Mouse (Mus musculus) adrenal gland, adult 18-20 months (tissue): ENCODE results near the gene Fut11. TPM values are rescaled to one million over a fixed set of nuclear protein-coding genes. Genes with fewer than 3 reads are reported as not detected.

ENCODE experiments used
- DNase-seq, 2 experiments: peaks; one replicate each; pipeline ENCODE4 v3.0.0; 2021 to 2022; ENCODE audit warnings: low spot score in 2 of 2
- total RNA-seq, 2 experiments: library from RNA; stranded (reverse); gene quantifications; 1 replicate in 1 of 2; 2 replicates in 1 of 2; pipeline ENCODE4 v1.2.3; 2021

Fut11 gene
- total RNA-seq, 2 experiments from 2014 or later = 12.2 to 16.8 TPM

DNA sequence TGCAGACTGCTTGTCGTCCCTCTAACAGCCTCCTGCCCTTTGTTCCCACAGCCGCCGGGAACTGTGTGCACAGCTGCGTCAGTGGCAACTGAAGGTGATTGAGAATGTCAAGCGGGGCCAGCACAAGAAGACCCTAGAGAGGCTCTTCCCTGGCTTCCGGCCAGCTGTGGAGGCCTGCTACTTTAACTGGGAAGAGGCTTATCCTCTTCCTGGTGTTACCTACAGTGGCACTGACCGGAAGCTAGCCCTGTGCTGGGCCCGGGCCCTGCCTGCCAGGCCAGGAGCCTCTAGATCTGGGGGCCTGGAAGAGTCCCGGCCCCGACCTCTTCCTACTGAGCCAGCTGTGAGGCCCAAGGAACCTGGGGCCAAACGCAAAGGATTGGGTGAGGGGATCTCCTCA, 19.1 kb downstream of the Fut11 start:
- DNase-seq = no peak

- no peak for DNase-seq
Measured at GRCm38 (mm10) chr14:20718443-20718842, 23.7 kb downstream of the Fut11 start.

GRCm38 (mm10) chr14:20719767-20720166, 25.0 kb downstream of the Fut11 start:
- DNase-seq = no peak

GRCm38 (mm10) chr14:20721371-20721770, 26.6 kb downstream of the Fut11 start:
- DNase-seq = no peak

DNA sequence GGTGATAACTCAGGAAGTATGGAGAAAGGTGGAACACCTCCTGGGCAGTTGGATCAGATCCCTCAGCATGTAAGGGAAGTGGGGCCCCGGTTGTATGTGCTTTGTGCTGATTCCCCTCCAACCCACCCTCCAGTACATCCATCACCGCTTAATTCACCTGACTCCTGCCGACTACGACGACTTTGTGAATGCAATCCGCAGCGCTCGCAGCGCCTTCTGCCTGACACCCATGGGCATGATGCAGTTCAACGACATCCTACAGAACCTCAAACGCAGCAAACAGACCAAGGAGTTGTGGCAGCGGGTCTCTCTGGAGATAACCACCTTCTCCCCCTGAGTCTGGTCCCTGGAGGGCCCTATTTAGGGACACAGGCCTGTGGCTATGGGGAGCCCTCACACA, 28.2 kb downstream of the Fut11 start:
- no peak for DNase-seq

DNA sequence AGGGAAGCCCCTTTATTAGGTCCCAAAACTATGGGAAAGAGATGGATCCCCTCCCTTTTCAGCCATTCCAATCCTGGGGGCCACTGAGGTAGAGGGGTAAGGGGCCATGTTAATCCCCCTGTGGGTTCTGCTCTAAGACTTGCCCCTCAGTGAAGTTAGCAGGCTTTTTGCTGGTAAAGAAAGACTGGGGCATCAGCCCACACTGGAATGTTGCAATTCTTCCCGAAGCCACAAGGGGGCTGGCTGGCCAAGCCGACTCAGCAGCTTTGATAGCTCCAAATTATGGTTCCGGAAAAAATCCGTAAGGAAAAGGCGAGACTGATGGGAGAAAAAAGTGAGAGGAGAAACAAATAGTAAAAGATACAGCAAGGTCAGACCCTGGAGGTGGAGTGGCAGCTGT, 29.3 kb downstream of the Fut11 start:
- DNase-seq = peak; percentile 61 to 71

DNA sequence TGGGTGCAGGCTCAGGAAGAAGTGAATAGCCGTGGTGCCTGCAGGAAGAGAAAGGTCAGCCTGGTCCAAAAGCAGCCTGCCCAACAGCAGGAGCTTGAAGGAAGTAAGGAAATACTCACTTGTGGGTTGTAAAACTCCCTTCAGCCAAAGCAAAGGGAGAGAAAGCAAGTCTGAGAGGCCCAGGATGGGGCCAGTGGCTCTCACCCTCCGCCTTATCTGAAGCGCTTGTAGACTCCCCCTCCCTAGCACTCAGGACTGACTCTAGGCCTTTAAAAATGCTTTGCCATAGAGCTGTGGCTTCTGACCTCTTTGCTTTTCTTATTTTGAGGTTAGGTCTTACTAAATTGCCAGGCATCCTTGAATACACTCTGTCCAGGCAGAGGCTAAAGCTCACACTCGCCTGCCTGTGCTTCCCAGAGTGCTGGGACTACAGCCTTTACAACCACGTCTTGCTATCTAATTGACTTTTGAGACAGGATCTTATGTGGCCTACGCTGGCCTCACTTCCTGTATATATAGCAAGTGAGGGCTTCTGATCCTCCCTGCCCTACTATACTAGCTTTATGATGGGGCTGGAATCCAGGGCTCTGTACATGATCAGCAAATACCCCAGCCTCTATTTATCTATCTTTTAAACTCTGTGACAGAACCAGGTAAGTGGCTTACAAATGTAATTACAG, 31.0 kb downstream of the Fut11 start:
- DNase-seq = no peak

DNA sequence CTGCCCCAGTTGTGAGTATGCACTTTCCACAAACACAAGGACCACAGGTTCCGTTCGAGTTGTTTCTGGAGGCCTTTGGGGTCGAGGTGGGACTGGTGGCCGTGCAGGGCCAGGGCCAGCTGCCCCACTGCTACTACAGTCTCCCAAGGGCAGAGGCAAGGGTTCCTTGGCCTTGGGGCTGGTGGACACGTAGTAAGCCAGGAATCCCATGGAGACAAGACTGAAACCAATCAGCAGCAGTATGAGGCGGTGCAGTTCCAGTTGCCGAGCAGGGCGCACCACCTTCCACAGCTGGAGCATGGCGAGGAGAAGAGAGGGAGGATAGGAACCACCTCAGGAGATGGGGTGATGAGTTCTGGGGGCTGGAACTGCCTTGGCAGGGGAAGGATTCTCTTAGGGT, 35.1 kb downstream of the Fut11 start:
- DNase-seq = no peak

DNA sequence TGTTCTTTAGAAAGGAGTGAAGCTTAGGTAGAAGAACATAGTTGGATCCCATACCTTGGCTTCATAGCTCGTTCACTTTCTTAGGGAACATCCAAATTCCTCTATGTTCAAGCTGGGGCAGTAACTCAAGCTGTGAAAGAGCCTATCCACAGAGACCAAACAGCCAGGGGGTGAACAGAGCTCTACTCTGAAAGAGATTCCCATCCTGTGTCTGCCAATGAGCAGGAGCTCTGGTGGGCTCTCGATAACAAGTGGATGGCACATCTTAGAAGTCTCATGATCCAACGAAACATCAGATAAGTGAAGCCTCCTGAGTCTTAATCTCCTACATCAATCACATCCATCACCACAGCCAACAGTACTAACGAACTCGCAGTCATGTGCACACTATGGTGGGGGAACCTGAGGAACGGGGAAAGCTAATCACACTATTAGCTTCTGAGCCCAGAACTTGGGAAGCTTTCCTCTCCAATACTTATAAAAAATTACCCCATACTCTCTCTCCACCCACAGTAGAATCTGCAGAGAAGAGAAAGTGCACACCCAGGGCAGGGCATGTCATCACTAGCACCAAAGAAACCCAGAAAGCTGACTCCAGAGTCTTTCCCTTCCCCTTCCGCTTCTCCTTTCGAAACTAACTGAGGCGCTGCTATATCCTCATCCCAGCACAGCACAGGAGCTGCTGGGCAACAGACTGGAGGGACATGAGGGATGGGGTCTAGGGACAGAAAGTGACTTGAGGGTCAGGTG, 36.3 kb downstream of the Fut11 start:
- no peak for DNase-seq

DNA sequence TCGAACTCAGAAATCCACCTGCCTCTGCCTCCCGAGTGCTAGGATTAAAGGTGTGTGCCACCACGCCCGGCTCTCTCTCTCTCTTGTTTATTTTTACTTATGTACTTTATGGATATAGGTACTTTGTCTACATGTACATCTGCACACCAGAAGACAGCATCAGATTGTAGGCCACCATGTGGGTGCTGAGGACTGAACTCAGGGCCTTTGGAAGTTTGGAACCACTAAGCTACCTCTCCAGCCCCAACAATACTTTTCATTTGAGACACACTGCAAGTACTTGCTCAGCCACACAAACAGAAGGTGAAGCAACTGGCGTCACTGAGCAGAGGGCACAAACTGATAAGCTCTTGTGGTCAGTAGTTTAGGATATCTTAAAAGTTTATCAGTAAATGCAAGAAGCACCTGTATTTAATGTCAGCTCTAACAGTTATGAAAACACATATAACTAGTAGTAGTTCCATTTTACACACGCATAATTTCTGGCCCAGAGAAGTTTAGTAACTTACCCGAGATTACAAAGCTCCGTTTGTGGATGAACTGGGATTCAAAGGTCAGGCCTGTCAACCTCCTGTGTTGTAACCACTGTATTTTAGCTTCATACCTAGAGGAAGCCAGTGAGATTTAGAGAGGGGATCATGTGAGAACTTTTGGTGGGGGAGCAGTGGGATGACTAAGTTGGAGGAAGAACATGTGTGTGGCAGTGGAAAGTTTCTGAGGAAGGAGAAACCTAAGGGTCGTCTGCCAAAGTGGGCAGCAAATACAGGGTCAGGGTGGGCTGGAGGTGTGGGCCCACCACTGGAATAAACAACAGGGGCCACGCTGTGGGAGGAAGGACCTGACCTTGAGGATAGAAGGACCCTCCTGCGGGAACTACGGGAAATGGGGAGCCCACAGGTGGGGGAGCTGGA, 38.5 kb downstream of the Fut11 start:
- peak in 1 of 2 experiments; percentile 26 for DNase-seq

DNA sequence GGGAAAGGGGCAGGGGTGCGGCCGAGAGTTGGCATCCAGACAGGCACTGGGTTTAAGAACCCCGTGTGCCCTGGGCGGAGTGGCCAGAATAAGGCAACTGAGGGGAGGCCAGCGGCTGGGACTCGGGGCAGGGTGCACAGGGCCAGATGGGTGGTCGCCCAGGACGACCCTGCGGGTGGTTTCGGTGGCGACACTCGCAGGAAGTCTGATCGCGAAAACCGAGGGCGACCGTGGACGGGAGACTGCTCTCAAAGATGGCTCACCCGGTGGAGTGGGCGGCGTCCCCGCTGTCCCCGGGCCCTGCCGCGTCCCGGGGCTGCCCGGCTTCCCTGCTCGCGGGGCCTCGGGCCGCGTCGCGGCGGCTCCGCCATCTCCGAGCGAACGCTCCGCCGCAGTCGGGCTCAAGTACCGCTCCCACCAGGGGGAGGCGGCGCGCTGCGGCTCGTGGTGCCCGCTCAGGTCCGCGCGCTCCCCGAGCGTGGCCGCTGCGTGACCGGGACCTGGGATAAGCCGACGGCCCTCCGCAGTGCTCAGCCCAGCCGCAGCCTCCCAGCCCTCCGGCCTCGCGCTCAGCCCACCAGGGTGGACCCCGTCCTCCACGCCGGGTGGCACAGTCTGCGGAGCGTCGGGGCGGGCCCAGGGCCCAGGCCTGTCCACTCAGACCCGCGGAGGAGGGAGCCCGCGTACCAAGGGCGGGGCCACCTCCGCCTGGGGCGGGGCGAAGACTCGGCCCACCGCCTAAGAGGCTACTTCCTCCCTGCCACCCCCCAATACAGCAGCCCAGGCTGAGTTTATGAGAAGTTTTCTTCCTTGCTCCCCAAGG, 39.4 kb downstream of the Fut11 start, which contains the start of gene Ndst2:
Ndst2 (minus strand) TSS at position 611 of the 823 bp plus-strand sequence.
- DNase-seq = peak; percentile 84 to 85

- no peak for DNase-seq
Measured at GRCm38 (mm10) chr14:20735052-20735451, 40.3 kb downstream of the Fut11 start.

- DNase-seq = no peak
Measured at GRCm38 (mm10) chr14:20735892-20736390, 41.2 kb downstream of the Fut11 start.

GRCm38 (mm10) chr14:20737306-20737705, 42.5 kb downstream of the Fut11 start:
- DNase-seq = peak; percentile 44 to 46

DNA sequence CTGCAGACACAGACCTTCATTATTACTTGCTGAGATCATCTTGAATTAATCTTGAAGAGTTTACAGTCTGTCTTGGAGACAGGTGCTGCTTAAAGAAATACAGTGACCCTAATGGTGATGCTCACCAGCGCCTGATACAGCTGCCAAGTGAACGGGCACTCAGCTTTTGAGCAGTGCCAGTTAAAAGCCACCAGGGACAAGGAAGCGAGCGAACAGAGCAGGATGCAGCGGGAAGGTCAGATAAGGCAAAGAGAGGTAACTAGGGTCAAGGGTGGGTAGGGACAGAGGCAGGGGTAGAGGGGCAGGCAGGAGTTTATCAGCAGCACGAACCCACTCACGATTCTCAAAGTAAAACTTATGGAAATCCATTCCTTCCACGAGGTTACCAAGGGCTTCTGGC, 43.7 kb downstream of the Fut11 start:
- DNase-seq = no peak

- no peak for DNase-seq
Measured at GRCm38 (mm10) chr14:20741301-20741700, 46.5 kb downstream of the Fut11 start.

DNA sequence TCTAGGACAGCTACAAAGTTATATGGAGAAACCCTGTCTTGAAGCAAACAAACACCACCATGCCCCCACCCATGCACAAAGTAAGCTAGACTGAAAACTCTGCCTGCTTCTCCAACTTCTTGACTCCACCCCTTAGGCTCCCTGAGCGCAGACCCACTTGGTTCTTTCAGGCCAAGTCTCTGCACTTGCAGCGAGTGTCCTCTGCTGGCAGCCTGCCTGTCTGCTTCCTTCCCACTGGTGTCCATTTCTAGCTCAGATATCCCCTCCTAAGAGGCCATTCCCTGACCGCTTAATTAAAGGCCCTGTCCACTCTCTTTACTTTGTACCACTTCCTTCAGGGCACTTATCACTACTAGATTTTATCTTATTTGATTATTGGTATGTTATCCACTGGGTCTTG, 48.8 kb downstream of the Fut11 start:
- DNase-seq = no peak

GRCm38 (mm10) chr14:20746935-20747334, 52.2 kb downstream of the Fut11 start:
- DNase-seq = no peak

DNA sequence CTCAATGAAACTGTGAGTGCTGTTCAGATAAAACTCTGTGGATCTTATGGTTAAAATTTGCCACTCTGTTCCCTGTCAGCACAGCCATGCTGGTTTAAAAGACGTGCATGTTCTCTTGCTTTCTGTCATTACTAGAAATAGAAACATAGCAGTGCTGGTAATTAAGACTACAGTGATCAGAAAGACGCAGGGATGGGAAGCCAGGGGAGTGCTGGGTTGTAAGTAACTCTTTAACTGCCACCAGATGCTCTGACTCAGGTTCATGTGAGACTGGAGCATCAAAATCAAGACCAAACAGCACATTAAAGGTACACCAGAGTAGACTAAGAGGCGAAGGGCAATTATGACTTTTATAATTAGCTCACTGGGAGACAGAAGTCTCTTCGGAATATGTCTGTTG, 53.6 kb downstream of the Fut11 start:
- no peak for DNase-seq

DNA sequence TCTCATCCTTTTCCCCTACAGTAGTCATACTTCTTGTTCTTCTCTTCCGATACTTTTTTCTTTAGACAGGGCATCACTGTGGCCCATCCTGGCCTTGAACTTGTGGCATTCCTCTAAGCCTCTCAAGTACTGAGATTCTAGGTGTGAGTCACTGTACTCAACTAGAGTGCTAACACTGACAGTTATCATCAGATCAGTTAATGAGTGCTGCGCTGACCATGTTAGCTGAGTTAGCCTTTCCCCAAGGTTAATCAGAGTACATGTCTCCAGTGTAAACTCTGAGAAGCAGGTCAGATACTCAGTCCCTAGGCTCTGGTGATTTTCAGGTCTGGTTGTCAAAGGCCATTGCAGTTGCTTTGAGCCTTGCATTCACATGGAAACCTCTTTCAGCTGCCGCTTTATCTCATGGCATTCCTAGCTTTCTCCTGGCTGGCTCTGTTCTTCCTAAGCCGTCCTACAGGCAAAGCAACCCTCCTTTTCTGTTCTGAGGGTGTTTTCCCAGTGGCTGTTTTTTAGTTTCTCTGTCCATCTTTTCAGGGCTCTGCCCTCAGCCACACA, 54.8 kb downstream of the Fut11 start:
- no peak for DNase-seq
